Mouse (Mus musculus) hindbrain, embryonic 13.5 days (tissue): Measurements from ENCODE around the gene Wdr11. TPM values are rescaled to one million over a fixed set of nuclear protein-coding genes. Genes with fewer than 3 reads are reported as not detected.
A peak's percentile ranks its signal among the peaks of the same experiment; 100 is the strongest.

Experiments used
- ATAC-seq: fragments of 200-750 bp; cut with Nextera tagmentation; 2 replicates; pipeline ENCODE4 v1.8.0; 2017; ENCODE audit warnings: moderate TSS enrichment; ENCODE audit not compliant: low FRiP score
- H3K27ac ChIP-seq: fragments of 300-500 bp; sonication (generic); 2 replicates; pipeline ENCODE4 v1.5.1; 2015; ENCODE audit warnings: inconsistent platforms, mild to moderate bottlenecking, moderate library complexity
- H3K27me3 ChIP-seq: fragments of 300-500 bp; sonication (generic); 2 replicates; pipeline ENCODE4 v1.6.1; 2015; ENCODE audit warnings: mild to moderate bottlenecking, inconsistent platforms
- H3K36me3 ChIP-seq: fragments of 300-500 bp; sonication (generic); 2 replicates; pipeline ENCODE4 v1.6.1; 2015; ENCODE audit warnings: mild to moderate bottlenecking, inconsistent platforms
- H3K4me1 ChIP-seq: fragments of 300-500 bp; sonication (generic); replicated peaks from 2 replicates; pipeline ENCODE4 v1.6.1; 2015; ENCODE audit warnings: inconsistent platforms
- H3K4me2 ChIP-seq: fragments of 300-500 bp; sonication (generic); 2 replicates; pipeline ENCODE4 v1.6.1; 2015; ENCODE audit warnings: inconsistent platforms, mild to moderate bottlenecking, moderate library complexity
- H3K4me3 ChIP-seq: fragments of 300-500 bp; sonication (generic); 2 replicates; pipeline ENCODE4 v1.5.1; 2015; ENCODE audit warnings: mild to moderate bottlenecking, inconsistent platforms
- H3K9ac ChIP-seq: fragments of 300-500 bp; sonication (generic); 2 replicates; pipeline ENCODE4 v1.6.1; 2015; ENCODE audit warnings: mild to moderate bottlenecking, inconsistent platforms
- H3K9me3 ChIP-seq: fragments of 300-500 bp; sonication (generic); 2 replicates; pipeline ENCODE4 v1.6.1; 2016; ENCODE audit warnings: inconsistent platforms
- WGBS: fragments of 180-500 bp; shearing (Covaris S2); methylation state at CpG from one replicate; pipeline ENCODE4 v1.1.7; 2015; 5-methylcytosine and 5-hydroxymethylcytosine counted together
- polyA plus RNA-seq: library from polyadenylated mRNA; unstranded; fragments of >200 nt; fragmentation: Nextera tagmentation; extraction: Ambion mirVana; gene quantifications from 2 replicates; pipeline ENCODE4 v1.2.1, GENCODE M21; 2015

The Wdr11 gene
- polyA plus RNA-seq, 1 experiment from 2014 or later, result 35.6 TPM

GRCm38 (mm10) chr7:129636992-129637391 lies 45.3 kb downstream of the Wdr11 start:
- Histone ChIP-seq H3K36me3 (peaks cover 47% of the 10 kb centered on the region), H3K27me3 (no peaks in the 10 kb centered on the region), H3K4me3 (no peak overlapping the region), H3K27ac (no peak overlapping the region), H3K9me3 (no peaks in the 10 kb centered on the region), H3K4me1 (no peaks in the 10 kb centered on the region), H3K9ac (no peak overlapping the region), H3K4me2 (no peak overlapping the region)
- WGBS, result 91% methylated on average over 9 of the region's 9 CpGs
- ATAC-seq, result no peak

GRCm38 (mm10) chr7:129637906-129638475 lies 46.3 kb downstream of the Wdr11 start:
- Histone ChIP-seq H3K9me3 (no peaks in the 10 kb centered on the region), H3K4me1 (no peaks in the 10 kb centered on the region), H3K36me3 (peaks cover 37% of the 10 kb centered on the region), H3K27me3 (no peaks in the 10 kb centered on the region), H3K4me2 (no peak overlapping the region), H3K4me3 (no peak overlapping the region), H3K9ac (no peak overlapping the region), H3K27ac (no peak overlapping the region)
- ATAC-seq, result no peak
- WGBS, result 89% methylated on average over 5 of the region's 5 CpGs

- 93% methylated on average over 5 of the region's 5 CpGs for WGBS
- Histone ChIP-seq H3K4me3 (no peak overlapping the region), H3K4me1 (no peaks in the 10 kb centered on the region), H3K27me3 (no peaks in the 10 kb centered on the region), H3K4me2 (no peak overlapping the region), H3K9me3 (no peaks in the 10 kb centered on the region), H3K27ac (no peak overlapping the region), H3K36me3 (peaks cover 27% of the 10 kb centered on the region), H3K9ac (no peak overlapping the region)
- no peak for ATAC-seq
These were observed 47.3 kb downstream of the Wdr11 start for GRCm38 (mm10) chr7:129639006-129639405.

GRCm38 (mm10) chr7:129639833-129640232 lies 48.2 kb downstream of the Wdr11 start:
- no peak for ATAC-seq
- Histone ChIP-seq H3K9me3 (no peaks in the 10 kb centered on the region), H3K4me1 (no peaks in the 10 kb centered on the region), H3K9ac (no peak overlapping the region), H3K4me3 (no peak overlapping the region), H3K4me2 (no peak overlapping the region), H3K36me3 (peaks cover 20% of the 10 kb centered on the region), H3K27ac (no peak overlapping the region), H3K27me3 (no peaks in the 10 kb centered on the region)
- WGBS, result 88% methylated on average over 6 of the region's 6 CpGs

GRCm38 (mm10) chr7:129643290-129643689 lies 51.6 kb downstream of the Wdr11 start:
- H3K4me1 ChIP-seq, result no peaks in the 10 kb centered on the region
- no peaks in the 10 kb centered on the region for H3K36me3 ChIP-seq
- no peaks in the 10 kb centered on the region for H3K9me3 ChIP-seq
- H3K27me3 ChIP-seq, result no peaks in the 10 kb centered on the region
- no peak overlapping the region for H3K4me3 ChIP-seq
- no peak overlapping the region for H3K9ac ChIP-seq
- ATAC-seq, result no peak
- no peak overlapping the region for H3K27ac ChIP-seq
- no peak overlapping the region for H3K4me2 ChIP-seq
- 92% methylated on average over 4 of the region's 4 CpGs for WGBS

GRCm38 (mm10) chr7:129647798-129648197 lies 56.1 kb downstream of the Wdr11 start:
- no peak overlapping the region for H3K9ac ChIP-seq
- H3K4me1 ChIP-seq, result 0 out of 2 replicates have a peak, but pooled peaks cover 13% of the 10 kb centered on the region
- peaks cover 9% of the 10 kb centered on the region for H3K27me3 ChIP-seq
- no peaks in the 10 kb centered on the region for H3K9me3 ChIP-seq
- H3K4me3 ChIP-seq, result no peak overlapping the region
- ATAC-seq, result no peak
- H3K27ac ChIP-seq, result no peak overlapping the region
- no peaks in the 10 kb centered on the region for H3K36me3 ChIP-seq
- 86% methylated on average over 7 of the region's 7 CpGs for WGBS
- no peak overlapping the region for H3K4me2 ChIP-seq

GRCm38 (mm10) chr7:129648938-129649337 lies 57.3 kb downstream of the Wdr11 start:
- Histone ChIP-seq H3K4me1 (peaks cover 18% of the 10 kb centered on the region), H3K27me3 (peaks cover 12% of the 10 kb centered on the region), H3K36me3 (no peaks in the 10 kb centered on the region), H3K9ac (no peak overlapping the region), H3K27ac (no peak overlapping the region), H3K9me3 (no peaks in the 10 kb centered on the region), H3K4me3 (no peak overlapping the region), H3K4me2 (no peak overlapping the region)
- WGBS, result 7% methylated on average over 6 of the region's 6 CpGs
- no peak for ATAC-seq

- WGBS, result 71% methylated on average over 5 of the region's 5 CpGs
- H3K27ac ChIP-seq, result no peak overlapping the region
- H3K4me3 ChIP-seq, result no peak overlapping the region
- H3K4me1 ChIP-seq, result peaks cover 36% of the 10 kb centered on the region
- no peak overlapping the region for H3K4me2 ChIP-seq
- H3K9ac ChIP-seq, result no peak overlapping the region
- H3K36me3 ChIP-seq, result no peaks in the 10 kb centered on the region
- ATAC-seq, result peak; percentile 41; the same call in 1 of the 2 replicates
- no peaks in the 10 kb centered on the region for H3K9me3 ChIP-seq
- peaks cover 15% of the 10 kb centered on the region for H3K27me3 ChIP-seq
These were observed 59.1 kb downstream of the Wdr11 start for GRCm38 (mm10) chr7:129650717-129651116.

- Histone ChIP-seq H3K36me3 (no peaks in the 10 kb centered on the region), H3K4me3 (no peak overlapping the region), H3K4me2 (no peak overlapping the region), H3K9ac (no peak overlapping the region), H3K27ac (no peak overlapping the region), H3K27me3 (peaks cover 21% of the 10 kb centered on the region), H3K4me1 (peaks cover 43% of the 10 kb centered on the region), H3K9me3 (no peaks in the 10 kb centered on the region)
- no peak for ATAC-seq
- WGBS, result 50% methylated on average over 7 of the region's 7 CpGs
These were observed 60.1 kb downstream of the Wdr11 start for GRCm38 (mm10) chr7:129651781-129652180.

- Histone ChIP-seq H3K9me3 (no peaks in the 10 kb centered on the region), H3K36me3 (no peaks in the 10 kb centered on the region), H3K27me3 (peaks cover 21% of the 10 kb centered on the region), H3K27ac (no peak overlapping the region), H3K4me2 (no peak overlapping the region), H3K4me3 (no peak overlapping the region), H3K4me1 (peaks cover 43% of the 10 kb centered on the region), H3K9ac (no peak overlapping the region)
- no peak for ATAC-seq
- 51% methylated on average over 9 of the region's 9 CpGs for whole genome bisulfite sequencing
These were observed 61.3 kb downstream of the Wdr11 start for GRCm38 (mm10) chr7:129652901-129653460.

GRCm38 (mm10) chr7:129653791-129654271 lies 62.2 kb downstream of the Wdr11 start:
- Histone ChIP-seq H3K36me3 (no peaks in the 10 kb centered on the region), H3K9ac (peak overlapping the region; percentile 43; the same call in 1 of the 2 replicates), H3K9me3 (no peaks in the 10 kb centered on the region), H3K4me2 (no peak overlapping the region), H3K27me3 (peaks cover 28% of the 10 kb centered on the region), H3K4me1 (peaks cover 43% of the 10 kb centered on the region), H3K4me3 (no peak overlapping the region), H3K27ac (no peak overlapping the region)
- WGBS, result 9% methylated on average over 11 of the region's 11 CpGs
- peak; percentile 41; the same call in 1 of the 2 replicates for ATAC-seq

- H3K4me2 ChIP-seq, result no peak overlapping the region
- no peak for ATAC-seq
- H3K4me3 ChIP-seq, result no peak overlapping the region
- no peak overlapping the region for H3K27ac ChIP-seq
- no peaks in the 10 kb centered on the region for H3K9me3 ChIP-seq
- 33% methylated on average over 12 of the region's 12 CpGs for WGBS
- H3K9ac ChIP-seq, result no peak overlapping the region
- H3K4me1 ChIP-seq, result peaks cover 44% of the 10 kb centered on the region
- peaks cover 32% of the 10 kb centered on the region for H3K27me3 ChIP-seq
- no peaks in the 10 kb centered on the region for H3K36me3 ChIP-seq
These were observed 63.3 kb downstream of the Wdr11 start for GRCm38 (mm10) chr7:129654923-129655322.
